Mouse (Mus musculus) heart, adult 2 months (tissue): ENCODE measurements around the gene Herc6. TPM values are rescaled to one million over a fixed set of nuclear protein-coding genes. Genes with fewer than 3 reads are reported as not detected.

ENCODE experiments used
- DNase-seq, 2 experiments: peaks; one replicate each; pipeline ENCODE4 v3.0.0; 2021
- H3K27ac ChIP-seq: fragments of 200-600 bp; 2 replicates; pipeline ENCODE4 v1.8.1; 2022
- H3K27me3 ChIP-seq: fragments of 200-500 bp; 2 replicates; pipeline ENCODE4 v1.6.1; 2012; ENCODE audit warnings: mild to moderate bottlenecking, low read length, inconsistent platforms, mixed read lengths; ENCODE audit not compliant: control insufficient read depth, insufficient read depth
- H3K36me3 ChIP-seq: fragments of 200-500 bp; 2 replicates; pipeline ENCODE4 v1.6.1; 2012; ENCODE audit warnings: low read length, inconsistent platforms; ENCODE audit not compliant: control insufficient read depth, insufficient read depth
- H3K4me1 ChIP-seq: fragments of 200-500 bp; 2 replicates; pipeline ENCODE4 v1.6.1; 2011; ENCODE audit warnings: low read length; ENCODE audit not compliant: control insufficient read depth, insufficient read depth
- H3K4me3 ChIP-seq: fragments of 200-600 bp; 2 replicates; pipeline ENCODE4 v1.8.1; 2022
- H3K79me2 ChIP-seq: fragments of 200-500 bp; replicated peaks from 2 replicates; pipeline ENCODE4 v1.6.1; 2012; ENCODE audit warnings: mild to moderate bottlenecking, inconsistent platforms, low read length, moderate library complexity, mixed read lengths; ENCODE audit not compliant: control insufficient read depth, insufficient read depth
- H3K9ac ChIP-seq: fragments of 200-500 bp; 2 replicates; pipeline ENCODE4 v1.6.1; 2012; ENCODE audit warnings: low read depth, mild to moderate bottlenecking, control low read depth, inconsistent platforms, low read length, mixed read lengths
- CTCF ChIP-seq: fragments of 200-600 bp; IDR thresholded peaks from 2 replicates; pipeline ENCODE4 v1.8.1; 2022; ENCODE audit warnings: antibody characterized with exemption, mild to moderate bottlenecking, moderate library complexity
- EP300 ChIP-seq: fragments of 200-500 bp; IDR thresholded peaks from 2 replicates; pipeline ENCODE4 v1.6.1; 2011; ENCODE audit warnings: low read depth, low read length, control low read depth; ENCODE audit not compliant: insufficient read depth
- POLR2A ChIP-seq: fragments of 200-500 bp; IDR thresholded peaks from 2 replicates; pipeline ENCODE4 v1.6.1; 2011; ENCODE audit warnings: mild to moderate bottlenecking, low read depth, low read length, control low read depth; ENCODE audit not compliant: insufficient read depth
- WGBS: fragments of 180-500 bp; shearing (Covaris S2); methylation state at CpG from one replicate; pipeline ENCODE4 v1.1.7; 2018; 5-methylcytosine and 5-hydroxymethylcytosine counted together
- intact Hi-C: fragments of 180-260 bp; cut with DNase I; formaldehyde crosslinking; loops from one replicate; pipeline ENCODE4 v1.15.1; 2025
- polyA plus RNA-seq: library from polyadenylated mRNA; depleted of rRNA; stranded (reverse); fragments of >200 nt; gene quantifications from 2 replicates; pipeline ENCODE4 v1.2.3, GENCODE M21; 2012
- total RNA-seq, 2 experiments: library from RNA; stranded (reverse); gene quantifications; 2 replicates each; pipeline ENCODE4 v1.2.3; 2021

The Herc6 gene
- total and polyA plus RNA-seq, 3 experiments: 2.6 to 3.8 (median 3.4) TPM

DNA sequence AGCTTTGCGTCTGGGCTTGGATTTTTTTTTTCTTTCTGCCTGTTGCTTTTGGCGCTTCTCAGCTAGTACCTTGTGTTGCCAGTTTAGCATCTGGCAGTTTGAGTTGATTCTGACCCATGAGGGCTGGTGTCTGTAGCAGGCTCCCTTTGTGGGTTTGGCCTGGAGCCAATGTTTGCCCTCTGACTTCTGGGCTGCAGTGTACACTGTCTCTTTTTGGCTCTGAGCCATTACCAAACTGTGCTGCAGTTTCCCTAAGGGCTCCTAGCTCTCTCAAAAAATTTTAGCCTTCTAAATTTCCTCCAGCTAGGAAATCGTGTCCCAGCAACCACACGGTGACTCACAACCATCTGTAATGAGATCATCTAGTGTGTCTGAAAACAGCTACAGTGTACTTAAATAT lies 61.0 kb downstream of the Herc6 start:
- intact Hi-C loops: no loop called here
- no peak overlapping the region for H3K4me3 ChIP-seq
- DNase-seq: peak; percentile 34 to 54
- H3K4me1 ChIP-seq: no peaks in the 10 kb centered on the region
- WGBS: 23% methylated on average over 4 of the region's 4 CpGs
- no peaks in the 10 kb centered on the region for H3K79me2 ChIP-seq
- TF ChIP-seq POLR2A (no peak), CTCF (no peak)
- no peaks in the 10 kb centered on the region for H3K36me3 ChIP-seq
- H3K27me3 ChIP-seq: no peaks in the 10 kb centered on the region
- H3K27ac ChIP-seq: no peak overlapping the region
- H3K9ac ChIP-seq: no peak overlapping the region

DNA sequence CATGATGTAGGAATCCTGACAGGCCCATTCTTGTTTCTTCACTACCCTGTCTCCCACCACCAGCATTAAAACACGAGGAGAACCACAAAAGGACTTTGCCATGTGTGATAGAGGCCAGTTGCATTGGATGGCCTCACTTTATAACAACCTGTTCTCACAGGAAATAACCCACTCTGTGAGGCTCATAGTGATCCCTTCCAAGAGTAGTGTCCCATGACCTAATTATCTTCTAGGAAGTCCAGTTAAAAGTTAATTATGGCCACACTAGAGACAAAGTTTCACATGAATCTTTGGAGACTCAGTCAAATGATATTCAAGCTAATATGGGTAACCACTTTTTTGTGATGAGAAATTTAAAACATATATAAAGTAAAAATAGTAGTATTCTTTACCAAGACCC lies 66.5 kb downstream of the Herc6 start:
- peaks cover 2% of the 10 kb centered on the region; the same call in 1 of the 2 replicates for H3K36me3 ChIP-seq
- intact Hi-C loops: no loop called here
- WGBS: 50% methylated on average over 1 of the region's 1 CpGs

GRCm38 (mm10) chr6:57661295-57661694 lies 80.5 kb downstream of the Herc6 start:
- intact Hi-C loops: no loop called here
- 48% methylated on average over 4 of the region's 4 CpGs for WGBS
- Histone ChIP-seq H3K27me3 (no peaks in the 10 kb centered on the region), H3K79me2 (no peaks in the 10 kb centered on the region), H3K4me3 (no peak overlapping the region), H3K36me3 (no peaks in the 10 kb centered on the region), H3K27ac (no peak overlapping the region), H3K4me1 (no peaks in the 10 kb centered on the region), H3K9ac (no peak overlapping the region)
- TF ChIP-seq POLR2A: no peak
- no peak for DNase-seq

More for the DNA sequence above, 66.5 kb downstream of the Herc6 start:
- no peak overlapping the region for H3K27ac ChIP-seq
- H3K4me3 ChIP-seq: no peak overlapping the region
- no peaks in the 10 kb centered on the region for H3K27me3 ChIP-seq
- H3K4me1 ChIP-seq: no peaks in the 10 kb centered on the region
- DNase-seq: no peak
- TF ChIP-seq CTCF (no peak), EP300 (no peak), POLR2A (no peak)
- no peaks in the 10 kb centered on the region for H3K79me2 ChIP-seq
- no peak overlapping the region for H3K9ac ChIP-seq

DNA sequence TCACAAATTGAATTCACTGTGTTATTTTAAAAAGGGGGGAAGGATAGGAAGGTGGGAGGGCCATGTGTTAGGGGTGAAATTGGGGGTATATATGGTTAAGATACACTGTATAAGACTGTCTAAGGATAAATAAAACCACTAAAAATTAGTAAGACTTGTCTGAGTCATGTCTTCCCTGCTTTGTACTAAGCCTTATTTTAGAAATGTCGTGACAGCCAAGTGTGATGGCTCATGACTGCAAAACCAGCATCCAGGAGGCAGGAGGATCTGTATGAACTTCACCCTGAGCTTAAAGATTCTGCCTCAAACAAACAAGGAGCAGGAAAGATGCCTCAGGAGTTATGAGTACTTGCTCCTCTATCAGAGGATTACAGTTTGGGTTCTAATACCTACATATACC lies 103.4 kb downstream of the Herc6 start:
- Histone ChIP-seq H3K27me3 (no peaks in the 10 kb centered on the region), H3K79me2 (no peaks in the 10 kb centered on the region), H3K9ac (no peak overlapping the region), H3K36me3 (peaks cover 6% of the 10 kb centered on the region; the same call in 1 of the 2 replicates), H3K4me1 (no peaks in the 10 kb centered on the region), H3K27ac (no peak overlapping the region), H3K4me3 (no peak overlapping the region)
- WGBS: 74% methylated on average over 1 of the region's 1 CpGs
- DNase-seq: no peak
- TF ChIP-seq EP300: no peak
- no peak for TF ChIP-seq POLR2A
- TF ChIP-seq CTCF: no peak
- intact Hi-C loops: no loop called here

- peak within 1 kb of the TSS; percentile 97 for H3K4me3 ChIP-seq
- H3K79me2 ChIP-seq: no peaks in the 10 kb centered on the region
- DNase-seq: peak; percentile 88 to 90
- no peaks in the 10 kb centered on the region for H3K27me3 ChIP-seq
- peaks cover 5% of the 10 kb centered on the region; the same call in 1 of the 2 replicates for H3K36me3 ChIP-seq
- H3K9ac ChIP-seq: peak within 1 kb of the TSS; percentile 85
- H3K4me1 ChIP-seq: peaks cover 1% of the 10 kb centered on the region; the same call in 1 of the 2 replicates
- peak within 1 kb of the TSS; percentile 99 for H3K27ac ChIP-seq
- intact Hi-C loops: loop anchor here (1.0 to 10.0 kb wide), 3 partner anchors 12 to 767 kb away; partner anchors contain the start of genes Herc6, Nt5c3 and Vmn1r4
- under 1% methylated on average over 52 of the region's 52 CpGs for WGBS
- TF ChIP-seq CTCF: peak; percentile 52
- TF ChIP-seq EP300: no peak
- TF ChIP-seq POLR2A: peak; percentile 70
These were observed 110.9 kb downstream of the Herc6 start, which contains the start of gene Pyurf for GRCm38 (mm10) chr6:57691467-57692261. Gene Pyurf, minus strand, starts transcription at chr6:57692078.

DNA sequence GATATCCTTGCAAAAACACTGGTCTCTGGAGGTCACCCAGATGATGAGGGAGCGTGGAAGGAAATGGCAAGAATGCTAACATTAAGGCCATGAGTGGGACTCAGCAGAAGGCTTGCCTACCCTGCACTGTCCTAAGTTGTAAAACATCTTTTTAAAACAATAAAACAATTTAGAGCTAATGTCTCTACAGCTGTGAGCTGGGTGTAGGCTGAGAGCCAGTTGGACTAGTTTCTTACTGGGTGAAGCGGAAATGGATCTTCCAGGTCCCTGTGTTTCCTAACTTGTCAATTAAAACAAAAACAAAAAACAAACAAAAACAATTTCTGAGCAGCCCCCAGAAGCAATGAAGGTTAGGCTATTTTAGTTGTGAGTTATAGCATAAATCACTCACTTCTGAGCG lies 112.3 kb downstream of the Herc6 start:
- 63% methylated on average over 3 of the region's 3 CpGs for WGBS
- peak overlapping the region; percentile 99; the same call in 1 of the 2 replicates for H3K27ac ChIP-seq

More for the DNA sequence above, 112.3 kb downstream of the Herc6 start:
- H3K9ac ChIP-seq: no peak overlapping the region
- no peak for DNase-seq
- TF ChIP-seq CTCF (no peak), EP300 (no peak), POLR2A (no peak)
- intact Hi-C loops: loop anchor here (5.0 to 10.0 kb wide), 2 partner anchors 111 to 768 kb away; partner anchors contain the start of genes Herc6, Nt5c3 and Vmn1r4
- H3K79me2 ChIP-seq: no peaks in the 10 kb centered on the region
- H3K4me1 ChIP-seq: peaks cover 1% of the 10 kb centered on the region; the same call in 1 of the 2 replicates
- H3K27me3 ChIP-seq: no peaks in the 10 kb centered on the region
- H3K4me3 ChIP-seq: no peak overlapping the region
- peaks cover 5% of the 10 kb centered on the region; the same call in 1 of the 2 replicates for H3K36me3 ChIP-seq
